Mouse (Mus musculus): ENCODE measurements at regions not wholly inside any gene's neighbourhood (a gene's known extent, or its start where the extent isn't known, plus 50 kb on each side); places are given as distances from the start of the nearest gene placed in this dataset.
"Not testable (repeated sequence)": the region's sequence is repeated elsewhere in the genome, so short reads cannot be mapped to it uniquely, and the experiment has no call there.

GRCm38 (mm10) chr14:52724988-52725387, 229.4 kb upstream of the Olfr1507 start:
- TF ChIP-seq CTCF, EP300 (IDR thresholded peaks at IDR 0.05; ENCODE audit: low read depth): not testable (repeated sequence)

Measured in heart, postnatal 0 days (tissue).